Mouse (Mus musculus): ENCODE results near the gene Gm3285. TPM values are rescaled to one million over a fixed set of nuclear protein-coding genes. Genes with fewer than 3 reads are reported as not detected.

Gene Gm3285
- not detected in 2 replicates for total RNA-seq (2014; fragmentation: Nextera tagmentation)
- total RNA-seq (2017): not detected in 2 replicates

- ATAC-seq (replicated peaks; ENCODE audit: poor library complexity, severe bottlenecking): no peak
Measured at GRCm38 (mm10) chr10:77861675-77862074, at the start of gene Gm3285. TSS of gene Gm3285 (plus strand) at chr10:77861975.

- no peak for ATAC-seq (replicated peaks; ENCODE audit: poor library complexity, severe bottlenecking)
Measured at GRCm38 (mm10) chr10:77814382-77814781, 47.4 kb upstream of the Gm3285 start, which contains the start of gene Gm2696. TSS of gene Gm2696 (plus strand) at chr10:77814682.

DNA sequence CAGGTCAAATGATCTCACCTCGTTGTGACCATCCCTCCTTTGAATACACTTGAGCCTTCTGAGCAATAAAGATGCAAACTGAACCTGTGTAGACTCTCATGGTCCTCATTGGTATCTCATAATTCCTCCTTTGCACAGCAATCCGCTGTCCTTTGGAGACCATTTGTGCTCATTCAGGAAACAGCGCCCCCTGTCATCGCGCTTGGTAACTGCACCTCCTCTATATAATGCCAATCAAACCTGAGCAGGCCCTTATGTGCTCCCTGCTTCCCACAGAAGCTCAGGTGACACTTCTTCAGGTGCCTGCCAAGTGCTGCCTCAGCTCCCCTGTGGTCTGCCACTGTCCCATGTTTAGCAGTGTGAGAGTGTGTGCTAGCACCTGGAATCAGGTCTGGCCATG, 46.3 kb upstream of the Gm3285 start:
- no peak; the same call in 1 of the 2 replicates for ATAC-seq (replicated peaks; ENCODE audit: poor library complexity, severe bottlenecking)

GRCm38 (mm10) chr10:77818523-77818922, 43.3 kb upstream of the Gm3285 start:
- ATAC-seq (replicated peaks; ENCODE audit: poor library complexity, severe bottlenecking): no peak

DNA sequence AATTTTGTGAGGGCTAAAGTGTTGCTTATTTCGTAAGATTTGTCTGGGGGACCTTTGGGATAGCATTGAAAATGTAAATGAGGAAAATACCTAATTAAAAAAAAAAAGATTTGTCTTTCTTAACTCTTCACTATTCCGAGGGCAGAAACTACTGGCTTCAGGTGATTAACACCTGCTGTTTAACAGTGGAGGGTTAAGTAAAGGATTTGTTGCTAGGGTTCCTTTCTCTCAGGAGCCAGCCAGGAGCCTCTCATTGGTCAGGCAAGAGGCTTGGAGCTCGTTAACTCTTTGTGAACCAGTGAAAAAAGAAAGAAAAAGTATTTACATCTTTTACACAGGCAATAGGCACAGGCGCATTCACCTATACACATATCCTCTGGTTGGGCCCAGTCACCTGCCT, 42.6 kb upstream of the Gm3285 start:
- no peak for ATAC-seq (replicated peaks; ENCODE audit: poor library complexity, severe bottlenecking)

- no peak for ATAC-seq (replicated peaks; ENCODE audit: poor library complexity, severe bottlenecking)
Measured at GRCm38 (mm10) chr10:77826951-77827350, 34.8 kb upstream of the Gm3285 start, which contains the start of gene Krtap10-4. TSS of gene Krtap10-4 (minus strand) at chr10:77827095.

DNA sequence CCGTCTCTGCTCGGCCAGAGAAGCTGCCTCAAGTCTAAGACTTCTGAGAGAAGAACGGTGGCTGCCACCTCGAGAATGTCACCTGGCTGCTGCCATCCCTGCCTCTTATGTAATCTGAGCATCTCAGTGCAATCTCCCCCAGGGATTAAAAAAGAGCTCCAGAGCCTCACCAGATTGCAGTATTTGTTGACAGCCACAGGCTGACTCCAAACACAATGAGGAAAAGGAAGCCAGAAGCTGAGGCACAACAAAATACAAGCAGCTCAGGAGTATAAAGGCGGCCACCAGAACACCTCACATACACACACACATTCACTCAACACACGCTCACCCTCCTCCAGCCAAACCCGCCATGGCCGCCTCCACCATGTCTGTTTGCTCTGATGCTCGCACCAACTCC, 26.1 kb upstream of the Gm3285 start, which contains the start of gene Krtap10-10:
Gene Krtap10-10, plus strand, starts transcription at position 301 of the 400 bp plus-strand sequence.
- ATAC-seq (replicated peaks; ENCODE audit: poor library complexity, severe bottlenecking): no peak

GRCm38 (mm10) chr10:77839006-77839405, 22.8 kb upstream of the Gm3285 start:
- ATAC-seq (replicated peaks; ENCODE audit: poor library complexity, severe bottlenecking): no peak

DNA sequence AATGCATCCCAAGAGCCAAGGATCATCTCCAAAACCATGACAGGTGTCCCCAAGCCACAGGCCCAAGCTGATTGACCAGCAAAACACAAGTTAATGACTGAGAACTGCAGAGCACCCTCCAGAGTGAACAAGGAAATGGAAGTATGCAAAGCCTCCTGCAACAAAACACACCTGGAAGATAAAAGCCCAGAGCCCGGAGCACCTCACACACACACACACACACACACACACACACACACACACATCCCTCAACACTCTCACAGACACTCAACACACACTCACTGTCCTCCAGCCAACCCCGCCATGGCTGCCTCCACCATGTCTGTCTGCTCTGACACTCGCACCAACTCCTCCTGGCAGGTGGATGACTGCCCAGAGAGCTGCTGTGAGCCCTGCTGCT, 15.3 kb upstream of the Gm3285 start, which contains the start of gene Gm36176:
Gene Gm36176, plus strand, starts transcription at position 301 of the 400 bp plus-strand sequence.
- no peak for ATAC-seq (replicated peaks; ENCODE audit: poor library complexity, severe bottlenecking)

DNA sequence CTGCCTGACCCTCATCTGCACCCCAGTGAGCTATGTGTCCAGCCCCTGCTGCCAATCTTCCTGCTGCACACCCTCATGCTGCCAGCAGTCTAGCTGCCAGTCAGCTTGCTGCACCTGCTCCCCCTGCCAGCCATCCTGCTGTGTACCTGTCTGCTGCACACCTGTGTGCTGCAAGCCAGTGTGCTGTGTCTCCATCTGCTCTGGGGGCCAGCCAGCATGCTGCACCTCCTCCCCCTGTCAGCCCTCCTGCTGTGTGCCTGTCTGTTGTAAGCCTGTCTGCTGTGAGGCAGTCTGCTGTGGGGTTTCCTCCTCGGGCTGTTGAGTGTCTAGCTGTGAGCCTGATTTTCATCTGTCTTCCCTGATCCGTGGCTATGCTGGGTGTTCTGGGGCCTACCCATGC, 14.8 kb upstream of the Gm3285 start:
- ATAC-seq (replicated peaks; ENCODE audit: poor library complexity, severe bottlenecking): no peak

DNA sequence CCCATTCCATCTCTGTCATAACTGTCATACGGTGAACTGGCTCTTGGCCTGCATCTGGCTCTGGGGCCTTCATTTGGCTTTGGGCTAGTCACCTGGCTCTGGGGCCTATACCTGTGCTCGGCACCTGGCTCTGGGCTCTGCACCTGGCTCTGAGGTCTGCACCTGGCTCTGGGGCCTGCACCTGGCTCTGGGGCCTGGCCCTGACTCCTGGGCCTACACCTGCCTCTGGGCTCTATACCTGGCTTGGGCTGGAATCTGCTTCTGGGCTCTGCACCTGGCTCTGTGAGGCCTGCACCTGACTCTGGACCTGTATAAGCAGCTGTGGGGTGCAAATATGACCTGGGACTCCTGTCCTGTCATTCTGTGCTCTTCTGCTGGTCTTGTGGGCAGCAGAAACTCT, 14.2 kb upstream of the Gm3285 start:
- ATAC-seq (replicated peaks; ENCODE audit: poor library complexity, severe bottlenecking): no peak

DNA sequence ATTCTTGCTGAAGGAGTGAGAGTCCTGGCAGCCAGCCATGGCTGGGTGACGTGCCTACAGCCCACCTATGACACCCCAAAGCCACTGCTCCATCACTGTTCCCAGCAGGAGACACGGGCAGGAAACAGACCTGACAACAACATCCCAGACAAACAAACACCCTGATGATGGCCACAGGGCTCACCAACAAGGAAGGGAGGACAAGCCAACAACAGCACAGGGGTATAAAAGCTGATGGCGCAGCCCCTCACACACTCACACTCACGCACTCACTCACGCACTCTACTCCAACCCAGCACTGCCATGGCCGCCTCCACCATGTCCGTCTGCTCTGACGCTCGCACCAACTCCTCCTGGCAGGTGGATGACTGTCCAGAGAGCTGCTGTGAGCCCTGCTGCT, 9.2 kb upstream of the Gm3285 start, which contains the start of gene Gm10318:
Gene Gm10318, plus strand, starts transcription at position 301 of the 400 bp plus-strand sequence.
- ATAC-seq (replicated peaks; ENCODE audit: poor library complexity, severe bottlenecking): no peak

DNA sequence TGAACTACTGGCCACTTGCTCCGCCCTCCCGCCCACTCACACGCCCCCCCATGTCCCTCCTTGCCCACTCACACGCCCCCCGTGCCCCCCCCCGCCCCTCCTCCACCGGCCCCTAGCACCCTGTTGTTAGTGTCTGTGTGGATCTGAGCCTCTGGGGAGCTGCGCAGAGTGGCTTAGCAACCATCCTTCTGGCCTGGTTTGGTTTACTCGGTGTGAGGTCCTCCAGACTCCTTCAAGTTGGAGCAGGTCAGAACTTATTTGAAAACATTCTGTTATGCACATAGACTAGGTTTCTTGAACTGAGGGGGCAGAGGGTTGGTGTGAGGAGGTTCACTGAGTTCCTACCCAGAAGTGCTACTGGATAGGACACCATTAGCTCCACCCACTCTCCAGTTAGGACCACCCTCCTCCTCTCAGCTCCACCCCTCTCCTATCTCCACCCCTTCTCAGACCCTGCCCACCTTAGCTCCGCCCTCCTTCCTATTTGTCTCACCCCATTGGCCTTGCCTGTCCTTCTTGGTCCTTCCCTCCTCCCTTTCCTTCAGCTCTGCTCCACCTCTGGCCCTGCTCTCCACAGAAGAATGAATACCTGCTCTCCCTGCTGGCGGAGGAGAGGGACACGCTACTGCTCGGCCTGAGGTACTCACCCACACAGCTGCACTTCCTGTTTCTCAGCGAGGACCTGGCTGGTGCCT, 2.4 kb downstream of the Gm3285 start:
- peak; percentile 95 for ATAC-seq (replicated peaks; ENCODE audit: poor library complexity, severe bottlenecking)

GRCm38 (mm10) chr10:77864762-77865143, 3.0 kb downstream of the Gm3285 start:
- ATAC-seq (replicated peaks; ENCODE audit: poor library complexity, severe bottlenecking): no peak

DNA sequence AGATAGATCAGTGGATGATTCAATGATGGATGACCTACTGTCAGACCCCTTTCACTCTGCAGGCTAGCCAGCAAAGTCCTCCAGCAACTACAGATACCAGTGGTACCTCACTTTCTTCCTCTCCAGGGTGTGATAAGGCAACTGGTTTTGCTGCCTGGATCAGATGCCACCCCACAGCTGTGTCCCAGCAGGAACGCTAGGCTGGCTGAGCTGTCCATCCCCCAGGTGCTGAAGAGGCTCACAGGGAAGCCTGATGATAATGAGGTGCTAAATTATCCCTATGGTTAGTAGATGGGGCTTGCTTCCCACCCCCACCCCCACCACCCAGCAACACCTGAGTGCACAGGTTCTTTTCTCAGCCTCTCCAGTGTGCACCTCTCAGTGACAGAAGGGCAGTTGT, 5.8 kb downstream of the Gm3285 start:
- no peak for ATAC-seq (replicated peaks; ENCODE audit: poor library complexity, severe bottlenecking)

GRCm38 (mm10) chr10:77869651-77870050, 7.9 kb downstream of the Gm3285 start:
- no peak for ATAC-seq (replicated peaks; ENCODE audit: poor library complexity, severe bottlenecking)

DNA sequence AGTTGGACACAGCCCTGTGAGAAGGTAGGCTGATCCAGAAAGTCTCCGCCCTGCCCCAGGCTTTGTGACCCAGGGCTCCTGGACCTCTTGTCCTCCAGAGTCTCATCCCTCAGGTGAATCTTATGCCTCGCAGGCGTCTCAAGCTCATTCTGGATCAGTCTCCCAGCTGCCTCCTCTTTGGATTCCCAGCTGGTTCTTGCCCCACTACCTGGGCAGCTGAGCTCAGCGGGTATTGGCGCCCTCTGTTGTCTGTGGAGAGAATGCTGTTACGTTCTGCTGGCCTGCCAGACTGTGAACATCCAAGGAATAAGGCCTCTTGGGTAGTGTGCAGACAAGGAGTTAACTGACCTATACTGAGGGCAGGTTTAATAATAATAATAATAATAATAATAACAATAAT, 17.2 kb downstream of the Gm3285 start:
- no peak for ATAC-seq (replicated peaks; ENCODE audit: poor library complexity, severe bottlenecking)

- peak; percentile 67 for ATAC-seq (replicated peaks; ENCODE audit: poor library complexity, severe bottlenecking)
Measured at GRCm38 (mm10) chr10:77880305-77880704, 18.5 kb downstream of the Gm3285 start.

DNA sequence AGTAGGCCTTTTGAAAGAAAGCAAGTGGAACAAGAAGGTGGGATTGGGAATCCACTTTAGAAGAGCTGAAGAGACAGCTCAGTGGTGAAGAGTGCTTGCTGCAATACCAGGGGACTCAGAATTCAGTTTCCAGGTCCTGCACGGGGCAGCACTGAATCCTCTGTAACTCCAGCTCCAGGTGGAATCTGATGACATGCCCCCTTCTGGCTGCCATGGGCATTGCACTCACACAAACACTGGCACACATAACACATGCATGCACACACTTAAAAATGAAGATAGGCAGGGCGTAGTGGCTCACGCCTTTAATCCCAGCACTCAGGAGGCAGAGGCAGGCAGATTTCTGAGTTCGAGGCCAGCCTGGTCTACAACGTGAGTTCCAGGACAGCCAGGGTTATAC, 20.8 kb downstream of the Gm3285 start:
- no peak for ATAC-seq (replicated peaks; ENCODE audit: poor library complexity, severe bottlenecking)

- no peak for ATAC-seq (replicated peaks; ENCODE audit: poor library complexity, severe bottlenecking)
Measured at GRCm38 (mm10) chr10:77886007-77886747, 24.4 kb downstream of the Gm3285 start.

- 0 out of 2 replicates have a peak, but pooled peaks have one; percentile 20 for ATAC-seq (replicated peaks; ENCODE audit: poor library complexity, severe bottlenecking)
Measured at GRCm38 (mm10) chr10:77890987-77891565, 29.3 kb downstream of the Gm3285 start.
